Mouse (Mus musculus) CD4-positive helper T cell, adult 2 months (primary cell): ENCODE results near the gene Ece2.

Source experiments
- DNase-seq: peaks from one replicate; pipeline ENCODE4 v3.0.0-alpha.2; 2012; ENCODE audit warnings: low read depth, missing footprints, low spot score

Gene Ece2

DNA sequence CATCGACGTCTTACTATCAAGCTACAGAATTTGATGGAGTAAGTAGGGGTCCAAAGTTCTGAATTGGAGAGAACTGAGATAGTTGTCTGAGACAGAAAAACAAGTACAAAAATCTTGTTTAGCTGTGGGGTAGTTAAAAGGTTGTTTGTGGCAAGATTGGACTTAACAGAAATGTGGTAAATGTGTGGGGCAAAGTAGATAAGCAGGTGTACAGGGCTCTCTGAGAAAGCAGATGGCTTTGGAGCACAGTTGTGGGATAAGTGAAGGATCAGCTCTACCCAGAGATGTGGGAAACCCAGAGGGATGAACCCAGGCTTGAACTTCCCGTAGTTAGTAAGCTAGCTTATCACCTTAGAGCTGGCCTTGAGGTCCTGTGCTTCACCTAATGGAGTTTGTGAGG, 61.1 kb downstream of the Ece2 start:
- no peak for DNase-seq

DNA sequence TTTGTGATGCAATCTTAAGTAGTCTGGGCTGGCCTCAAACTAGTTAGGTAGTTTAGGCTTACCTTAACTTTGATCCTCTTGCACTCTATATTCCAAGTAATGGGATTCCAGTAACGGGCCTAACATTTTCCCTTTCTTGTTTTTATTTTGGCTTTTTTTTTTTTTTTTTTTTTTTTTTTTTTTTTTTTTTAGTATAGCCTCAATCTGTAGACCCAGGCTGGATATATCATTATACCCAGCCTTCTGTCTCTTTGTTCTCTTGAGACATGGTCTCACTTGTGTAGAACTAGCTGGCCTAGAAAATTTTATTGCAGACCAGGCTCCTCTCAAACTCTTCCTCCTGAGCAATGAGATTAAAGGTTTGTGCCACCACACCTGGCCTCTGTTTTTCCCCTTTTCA, 62.0 kb downstream of the Ece2 start:
- no peak for DNase-seq

DNA sequence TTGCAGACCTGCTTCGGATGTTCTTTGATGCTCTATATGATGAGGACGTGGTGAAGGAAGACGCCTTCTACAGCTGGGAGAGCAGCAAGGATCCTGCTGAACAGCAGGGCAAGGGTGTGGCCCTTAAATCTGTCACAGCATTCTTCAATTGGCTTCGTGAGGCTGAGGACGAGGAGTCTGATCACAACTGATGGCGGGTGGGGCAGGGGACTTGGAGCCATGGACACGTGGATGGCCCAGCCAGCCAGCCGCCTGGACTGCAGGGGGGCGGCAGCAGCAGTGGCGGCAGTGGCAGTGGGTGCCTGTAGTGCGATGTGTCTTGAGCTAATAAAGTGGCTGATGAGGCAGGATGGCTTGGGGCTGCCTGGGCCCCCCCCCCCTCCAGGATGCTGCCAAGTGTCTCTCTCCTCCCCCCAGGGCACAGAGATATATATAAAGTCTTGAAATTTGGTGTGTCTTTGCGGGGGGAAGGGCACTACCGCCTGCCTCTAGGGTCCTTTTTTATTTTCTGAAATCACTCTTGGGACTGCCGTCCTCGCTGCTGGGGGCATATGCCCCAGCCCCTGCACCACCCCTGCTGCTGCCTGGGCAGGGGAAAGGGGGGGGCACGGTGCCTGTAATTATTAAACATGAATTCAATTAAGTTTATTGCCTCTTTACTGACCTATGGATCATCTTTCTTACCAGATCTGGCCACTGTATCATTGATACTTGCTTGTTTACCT, 62.8 kb downstream of the Ece2 start:
- DNase-seq: peak; percentile 17

DNA sequence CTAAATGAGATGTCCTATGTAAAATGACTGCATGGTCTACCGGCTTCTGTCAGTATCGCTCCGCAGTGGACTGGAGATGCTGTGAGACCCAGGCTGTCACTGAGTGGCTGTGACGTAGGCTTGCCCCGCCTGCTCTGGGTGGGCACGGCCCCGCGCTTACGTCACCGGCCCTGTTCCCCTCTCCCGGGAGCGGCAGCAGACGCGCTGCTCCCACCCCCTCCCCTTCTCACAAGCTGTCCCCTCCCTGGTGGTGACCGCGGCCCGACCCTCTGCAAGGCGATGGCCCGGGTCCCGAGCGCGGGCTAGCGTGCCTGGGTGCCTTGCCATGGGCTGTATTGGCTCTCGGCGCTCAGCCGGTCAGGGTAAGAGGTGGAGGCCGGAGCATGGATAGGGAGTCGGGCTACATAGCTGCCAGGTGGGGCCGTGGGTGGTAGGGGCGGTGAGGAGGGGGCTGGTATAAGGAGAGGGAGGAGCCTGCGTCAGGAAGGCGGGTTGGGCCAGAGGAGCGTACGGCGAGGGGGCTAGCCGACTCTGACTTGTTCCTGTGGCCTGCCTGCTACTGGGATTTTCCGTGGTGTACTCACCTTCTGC, 63.6 kb downstream of the Ece2 start, which contains the start of gene Fam131a:
Gene Fam131a, plus strand, starts transcription at position 131 of the 591 bp plus-strand sequence.
- peak; percentile 82 for DNase-seq

DNA sequence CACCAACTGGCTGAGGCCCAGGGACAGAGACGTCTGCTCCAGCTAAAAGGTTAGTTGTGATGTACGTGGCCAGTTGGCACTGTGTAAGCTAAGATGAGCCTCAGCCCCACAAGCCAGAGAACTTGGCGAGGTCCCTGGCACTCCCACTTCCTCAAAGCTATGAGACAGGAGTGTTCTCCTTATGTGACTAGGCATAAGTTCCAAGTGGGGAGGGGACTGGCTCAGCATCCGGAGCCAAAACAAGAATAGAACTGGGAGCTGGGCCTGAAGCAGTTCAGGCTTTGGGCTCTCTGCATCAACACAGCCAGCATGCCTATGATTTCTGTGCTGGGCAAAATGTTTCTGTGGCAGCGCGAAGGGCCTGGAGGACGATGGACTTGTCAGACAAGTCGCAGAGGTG, 65.2 kb downstream of the Ece2 start:
- no peak for DNase-seq

DNA sequence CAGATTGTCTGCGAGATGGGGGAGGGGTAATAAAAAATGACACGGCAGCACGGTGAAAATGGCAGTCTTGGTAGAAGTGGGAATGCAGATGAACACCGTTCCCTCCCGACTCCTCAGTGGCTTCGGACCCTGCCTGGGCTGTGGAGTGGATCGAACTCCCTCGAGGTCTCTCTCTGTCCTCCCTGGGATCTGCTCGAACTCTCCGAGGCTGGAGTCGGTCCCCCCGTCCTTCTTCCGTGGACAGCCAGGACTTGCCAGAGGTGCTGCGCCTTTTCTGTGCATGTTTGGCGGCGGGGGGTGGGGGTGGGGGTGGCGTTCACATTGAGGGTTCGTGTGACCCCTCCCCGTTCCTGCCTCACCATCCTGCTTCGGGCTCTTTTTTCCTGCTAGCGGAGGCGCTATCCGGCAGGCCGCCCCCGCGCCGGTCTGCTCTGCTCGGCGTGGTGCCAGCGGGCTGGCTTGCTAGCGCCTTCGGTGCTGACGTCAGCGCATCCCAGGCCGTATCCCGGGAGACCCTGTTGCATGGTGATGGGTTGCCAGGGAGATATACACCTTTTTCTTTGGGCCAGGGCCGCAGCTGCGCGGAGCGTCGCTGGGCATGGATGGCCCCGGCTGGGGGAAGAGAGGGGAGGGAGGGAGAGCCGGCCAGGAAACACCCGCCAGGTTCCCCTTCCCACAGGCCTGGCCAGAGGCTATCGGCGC, 66.1 kb downstream of the Ece2 start:
- DNase-seq: peak; percentile 65
